Mouse (Mus musculus): ENCODE results near the gene Slc2a3. TPM values are rescaled to one million over a fixed set of nuclear protein-coding genes. Genes with fewer than 3 reads are reported as not detected.
A peak's percentile ranks its signal among the peaks of the same experiment; 100 is the strongest.
"Not testable (repeated sequence)": the region's sequence is repeated elsewhere in the genome, so short reads cannot be mapped to it uniquely, and the experiment has no call there.

Gene Slc2a3
- polyA plus RNA-seq, 1 experiment from 2014 or later = 12.1 TPM

DNA sequence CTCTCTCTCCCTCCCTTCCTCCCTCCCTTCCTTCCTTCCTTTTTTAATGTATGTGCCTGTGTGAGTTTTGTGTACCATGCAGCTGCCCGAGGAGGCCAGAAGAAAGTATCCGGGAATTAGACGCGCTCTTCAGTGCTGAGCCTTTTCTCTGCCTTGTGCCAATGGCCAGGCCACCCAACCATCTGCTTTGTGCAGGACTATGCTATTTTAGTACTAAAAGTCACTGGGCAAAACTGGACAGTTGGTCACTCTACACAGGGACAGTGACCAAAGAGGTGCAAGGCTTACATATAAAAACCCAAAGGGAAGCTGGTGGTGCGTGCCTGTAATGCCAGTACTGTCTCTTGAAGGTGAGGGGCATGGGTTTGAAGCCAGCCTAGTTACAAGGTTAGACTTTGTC lies 33.2 kb downstream of the Slc2a3 start:
- H3K27me3 ChIP-seq (ENCODE audit: control insufficient read depth, insufficient read depth, low read length) = no peaks in the 10 kb centered on the region
- no peak overlapping the region for H3K4me3 ChIP-seq (replicated peaks; ENCODE audit: low read length)
- WGBS = 84% methylated on average over 5 of the region's 5 CpGs
- no peak overlapping the region for H3K4me2 ChIP-seq (ENCODE audit: low read depth, low read length)
- no peak overlapping the region for H3K27ac ChIP-seq (ENCODE audit: low read length)
- no peak for ATAC-seq (ENCODE audit: insufficient read depth, low FRiP score)
- H3K36me3 ChIP-seq (ENCODE audit: control insufficient read depth, insufficient read depth, low read length) = no peaks in the 10 kb centered on the region
- H3K9me3 ChIP-seq (replicated peaks; ENCODE audit: control insufficient read depth, low read length) = no peaks in the 10 kb centered on the region
- peaks cover 2% of the 10 kb centered on the region; the same call in 1 of the 2 replicates for H3K4me1 ChIP-seq (ENCODE audit: control insufficient read depth, insufficient read depth, low read length)
- no peak overlapping the region for H3K9ac ChIP-seq (ENCODE audit: low read length)

DNA sequence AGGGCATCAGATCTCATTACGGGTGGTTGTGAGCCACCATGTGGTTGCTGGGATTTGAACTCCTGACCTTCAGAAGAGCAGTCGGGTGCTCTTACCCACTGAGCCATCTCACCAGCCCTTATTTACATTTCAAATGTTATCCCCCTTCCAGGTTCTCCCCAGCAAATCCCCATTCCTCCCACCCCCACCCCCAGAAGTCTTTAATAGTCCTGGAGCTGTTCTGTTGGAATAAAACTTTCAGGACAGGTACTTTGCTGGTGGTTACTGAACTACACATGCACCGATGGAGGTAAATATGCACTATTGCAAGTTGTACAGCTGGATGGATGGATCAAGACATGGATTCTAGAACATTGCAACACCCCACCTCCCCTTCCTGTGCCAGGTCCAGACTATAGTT lies 34.4 kb downstream of the Slc2a3 start:
- 62% methylated on average over 3 of the region's 3 CpGs for WGBS
- not testable (repeated sequence) for ATAC-seq (ENCODE audit: insufficient read depth, low FRiP score); H3K4me3 ChIP-seq (replicated peaks; ENCODE audit: low read length); H3K4me1 ChIP-seq (ENCODE audit: control insufficient read depth, insufficient read depth, low read length); H3K27me3 ChIP-seq (ENCODE audit: control insufficient read depth, insufficient read depth, low read length); H3K36me3 ChIP-seq (ENCODE audit: control insufficient read depth, insufficient read depth, low read length); H3K9ac ChIP-seq (ENCODE audit: low read length); H3K27ac ChIP-seq (ENCODE audit: low read length); H3K9me3 ChIP-seq (replicated peaks; ENCODE audit: control insufficient read depth, low read length); H3K4me2 ChIP-seq (ENCODE audit: low read depth, low read length)

DNA sequence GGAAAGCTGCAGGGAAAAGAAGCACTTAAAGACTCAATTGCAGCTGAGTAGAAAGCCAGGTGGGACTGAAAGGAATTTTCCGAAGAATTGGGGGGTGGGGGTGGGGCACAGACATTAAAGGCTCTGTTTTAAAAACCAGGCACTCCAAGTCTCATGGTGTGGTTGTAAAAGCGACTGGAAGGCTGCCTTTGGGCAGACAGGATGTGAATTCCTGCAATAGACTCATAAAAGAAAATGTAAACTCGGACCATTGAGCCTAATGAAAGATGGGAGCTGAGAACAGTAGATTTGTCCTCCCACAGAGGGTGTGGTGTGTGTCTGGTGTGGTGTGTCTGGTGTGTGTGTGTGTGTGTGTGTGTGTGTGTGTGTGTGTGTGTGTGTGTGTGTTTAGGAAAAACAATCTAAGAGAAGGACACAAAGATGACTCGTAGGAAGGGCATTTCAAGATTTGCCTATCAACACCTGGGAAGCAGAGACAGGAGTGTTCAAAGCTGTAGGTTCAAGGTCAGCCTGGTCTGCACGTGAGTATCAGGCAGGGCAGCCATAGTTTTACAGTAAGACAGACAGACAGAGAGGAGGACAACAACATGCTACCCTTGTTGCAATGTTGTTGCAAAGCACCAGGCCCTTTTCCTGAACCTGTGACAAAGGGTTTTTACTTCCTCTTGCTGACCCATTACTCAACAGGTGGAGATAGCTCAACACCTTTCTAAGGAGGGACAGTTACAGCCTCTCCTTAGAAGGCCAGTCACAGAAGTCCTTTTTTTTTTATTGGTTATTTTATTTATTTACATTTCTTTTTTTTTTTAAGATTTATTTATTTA lies 35.1 kb downstream of the Slc2a3 start:
- Histone ChIP-seq H3K27me3 (ENCODE audit: control insufficient read depth, insufficient read depth, low read length) (no peaks in the 10 kb centered on the region), H3K4me3 (replicated peaks; ENCODE audit: low read length) (no peak overlapping the region), H3K36me3 (ENCODE audit: control insufficient read depth, insufficient read depth, low read length) (no peaks in the 10 kb centered on the region), H3K9ac (ENCODE audit: low read length) (no peak overlapping the region), H3K4me2 (ENCODE audit: low read depth, low read length) (no peak overlapping the region), H3K27ac (ENCODE audit: low read length) (no peak overlapping the region), H3K9me3 (replicated peaks; ENCODE audit: control insufficient read depth, low read length) (no peaks in the 10 kb centered on the region), H3K4me1 (ENCODE audit: control insufficient read depth, insufficient read depth, low read length) (peaks cover 2% of the 10 kb centered on the region; the same call in 1 of the 2 replicates)
- 22% methylated on average over 5 of the region's 5 CpGs for whole genome bisulfite sequencing
- ATAC-seq (ENCODE audit: insufficient read depth, low FRiP score) = no peak

DNA sequence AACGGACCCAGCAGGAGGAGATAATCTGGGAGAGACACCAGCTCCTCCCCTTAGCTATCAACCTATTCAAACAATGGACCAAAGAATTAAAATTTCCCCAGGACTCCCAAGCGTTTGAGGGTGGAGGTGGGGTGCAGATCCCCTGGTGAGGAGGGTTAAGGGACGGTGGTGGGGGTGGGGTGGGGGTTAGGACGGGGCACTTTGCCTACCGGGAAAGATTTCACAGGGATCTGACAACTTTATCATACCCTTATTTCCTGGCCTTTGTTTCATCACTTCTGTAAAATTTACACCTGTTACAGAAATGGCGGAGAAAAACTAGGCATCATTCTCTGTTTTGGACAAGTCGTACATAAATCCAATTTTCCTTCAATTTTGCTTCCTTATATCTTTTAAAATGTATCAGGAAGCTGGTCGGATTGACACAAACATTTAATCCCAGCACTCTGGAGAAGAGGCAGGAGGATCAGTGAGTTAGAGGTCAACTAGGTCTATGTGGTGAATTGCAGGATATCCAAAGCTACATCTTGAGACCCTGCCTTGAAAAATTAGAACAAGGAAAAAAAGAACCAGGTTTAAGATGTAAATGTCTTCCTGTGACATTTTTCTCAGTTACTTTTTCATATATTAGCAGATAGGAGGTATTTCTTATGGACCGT lies 36.0 kb downstream of the Slc2a3 start:
- 13% methylated on average over 9 of the region's 9 CpGs for WGBS

DNA sequence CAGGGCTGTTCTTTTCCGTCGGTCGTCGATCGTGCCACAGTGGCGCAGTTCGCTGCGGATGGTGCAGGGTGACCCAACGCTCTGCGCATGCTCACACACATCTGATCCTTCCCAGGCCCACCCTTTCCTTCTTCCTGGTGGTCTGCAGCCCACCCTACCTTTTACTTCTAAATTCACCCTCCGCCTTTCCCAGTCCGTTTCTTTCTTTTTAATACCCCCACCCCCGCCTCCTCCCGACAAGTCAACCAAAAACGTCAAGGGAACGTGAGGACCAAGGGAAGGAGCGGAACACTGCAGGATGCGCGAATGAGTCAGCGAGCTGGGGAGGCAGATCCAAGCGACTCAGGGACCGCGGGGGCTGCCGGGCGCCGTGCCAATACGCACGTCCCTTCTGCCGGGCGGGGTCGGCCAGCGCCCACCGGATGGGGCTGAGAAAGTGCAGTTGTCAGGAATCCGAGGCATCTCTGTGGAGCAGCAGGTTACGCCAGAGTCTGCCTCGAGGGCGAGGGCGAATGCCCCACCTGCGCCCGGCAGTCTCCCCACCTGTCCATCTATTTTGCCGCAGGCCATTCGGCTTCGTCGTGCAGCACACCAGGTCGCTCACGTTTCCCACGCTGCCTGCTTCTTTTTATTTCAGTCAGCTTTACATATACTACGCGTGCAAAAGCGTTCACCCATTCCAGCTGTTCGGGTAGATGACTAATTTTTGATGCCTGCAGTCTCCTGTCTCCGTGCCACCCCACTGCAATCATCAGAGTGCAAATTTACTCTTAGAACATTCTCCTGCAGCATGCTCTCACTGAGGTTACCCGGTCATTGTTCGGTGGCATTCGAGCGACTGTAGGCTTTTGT lies 36.8 kb downstream of the Slc2a3 start:
- under 1% methylated on average over 56 of the region's 56 CpGs for WGBS
- H3K4me2 ChIP-seq (ENCODE audit: low read depth, low read length) = peak overlapping the region; percentile 98
- H3K36me3 ChIP-seq (ENCODE audit: control insufficient read depth, insufficient read depth, low read length) = no peaks in the 10 kb centered on the region
- H3K9ac ChIP-seq (ENCODE audit: low read length) = peak overlapping the region; percentile 67
- no peaks in the 10 kb centered on the region for H3K9me3 ChIP-seq (replicated peaks; ENCODE audit: control insufficient read depth, low read length)
- no peaks in the 10 kb centered on the region for H3K27me3 ChIP-seq (ENCODE audit: control insufficient read depth, insufficient read depth, low read length)
- H3K4me1 ChIP-seq (ENCODE audit: control insufficient read depth, insufficient read depth, low read length) = peaks cover 2% of the 10 kb centered on the region; the same call in 1 of the 2 replicates
- no peak overlapping the region for H3K27ac ChIP-seq (ENCODE audit: low read length)
- H3K4me3 ChIP-seq (replicated peaks; ENCODE audit: low read length) = peak overlapping the region; percentile 50
- ATAC-seq (ENCODE audit: insufficient read depth, low FRiP score) = peak; percentile 71; the same call in 1 of the 2 replicates

More for the DNA sequence above, 36.0 kb downstream of the Slc2a3 start:
- Histone ChIP-seq H3K27me3 (ENCODE audit: control insufficient read depth, insufficient read depth, low read length) (no peaks in the 10 kb centered on the region), H3K27ac (ENCODE audit: low read length) (no peak overlapping the region), H3K9ac (ENCODE audit: low read length) (0 out of 2 replicates have a peak overlapping the region, but pooled peaks have one; percentile 67), H3K9me3 (replicated peaks; ENCODE audit: control insufficient read depth, low read length) (no peaks in the 10 kb centered on the region), H3K36me3 (ENCODE audit: control insufficient read depth, insufficient read depth, low read length) (no peaks in the 10 kb centered on the region), H3K4me1 (ENCODE audit: control insufficient read depth, insufficient read depth, low read length) (peaks cover 2% of the 10 kb centered on the region; the same call in 1 of the 2 replicates), H3K4me3 (replicated peaks; ENCODE audit: low read length) (peak overlapping the region; percentile 50), H3K4me2 (ENCODE audit: low read depth, low read length) (peak overlapping the region; percentile 98)
- no peak for ATAC-seq (ENCODE audit: insufficient read depth, low FRiP score)

DNA sequence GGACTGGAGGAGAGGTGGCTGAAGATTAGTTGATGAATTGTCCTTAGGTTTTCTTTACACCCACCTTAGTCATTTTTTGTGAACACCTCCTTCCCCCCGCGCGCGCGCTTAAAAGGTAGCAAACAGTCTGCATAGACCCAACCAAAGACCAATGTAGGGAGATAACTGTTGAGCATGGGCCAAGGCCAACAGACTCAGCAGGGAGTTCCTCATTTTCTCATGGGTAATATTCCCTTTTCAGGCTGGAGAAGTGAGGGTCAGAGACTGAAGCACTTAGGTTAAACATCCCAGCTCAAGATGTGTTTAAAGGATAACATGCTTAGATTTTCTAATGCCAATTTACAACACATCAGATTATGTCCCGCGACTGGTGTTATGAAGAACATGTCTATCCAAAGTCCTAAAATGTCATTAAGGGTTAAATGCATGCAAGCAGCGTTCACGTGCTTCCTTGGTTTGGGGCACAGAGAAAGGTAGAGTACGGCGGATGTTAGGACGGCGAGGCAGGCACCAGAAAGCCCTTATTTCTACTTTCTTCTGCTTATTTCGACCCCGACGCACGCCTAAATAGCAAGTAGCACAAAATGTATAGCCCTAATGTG lies 37.5 kb downstream of the Slc2a3 start:
- H3K9ac ChIP-seq (ENCODE audit: low read length) = 0 out of 2 replicates have a peak overlapping the region, but pooled peaks have one; percentile 9
- peaks cover 2% of the 10 kb centered on the region; the same call in 1 of the 2 replicates for H3K4me1 ChIP-seq (ENCODE audit: control insufficient read depth, insufficient read depth, low read length)
- WGBS = 32% methylated on average over 17 of the region's 17 CpGs
- H3K4me2 ChIP-seq (ENCODE audit: low read depth, low read length) = peak overlapping the region; percentile 98
- H3K36me3 ChIP-seq (ENCODE audit: control insufficient read depth, insufficient read depth, low read length) = no peaks in the 10 kb centered on the region
- no peaks in the 10 kb centered on the region for H3K27me3 ChIP-seq (ENCODE audit: control insufficient read depth, insufficient read depth, low read length)
- H3K4me3 ChIP-seq (replicated peaks; ENCODE audit: low read length) = peak overlapping the region; percentile 50
- H3K9me3 ChIP-seq (replicated peaks; ENCODE audit: control insufficient read depth, low read length) = no peaks in the 10 kb centered on the region
- no peak for ATAC-seq (ENCODE audit: insufficient read depth, low FRiP score)
- no peak overlapping the region for H3K27ac ChIP-seq (ENCODE audit: low read length)

DNA sequence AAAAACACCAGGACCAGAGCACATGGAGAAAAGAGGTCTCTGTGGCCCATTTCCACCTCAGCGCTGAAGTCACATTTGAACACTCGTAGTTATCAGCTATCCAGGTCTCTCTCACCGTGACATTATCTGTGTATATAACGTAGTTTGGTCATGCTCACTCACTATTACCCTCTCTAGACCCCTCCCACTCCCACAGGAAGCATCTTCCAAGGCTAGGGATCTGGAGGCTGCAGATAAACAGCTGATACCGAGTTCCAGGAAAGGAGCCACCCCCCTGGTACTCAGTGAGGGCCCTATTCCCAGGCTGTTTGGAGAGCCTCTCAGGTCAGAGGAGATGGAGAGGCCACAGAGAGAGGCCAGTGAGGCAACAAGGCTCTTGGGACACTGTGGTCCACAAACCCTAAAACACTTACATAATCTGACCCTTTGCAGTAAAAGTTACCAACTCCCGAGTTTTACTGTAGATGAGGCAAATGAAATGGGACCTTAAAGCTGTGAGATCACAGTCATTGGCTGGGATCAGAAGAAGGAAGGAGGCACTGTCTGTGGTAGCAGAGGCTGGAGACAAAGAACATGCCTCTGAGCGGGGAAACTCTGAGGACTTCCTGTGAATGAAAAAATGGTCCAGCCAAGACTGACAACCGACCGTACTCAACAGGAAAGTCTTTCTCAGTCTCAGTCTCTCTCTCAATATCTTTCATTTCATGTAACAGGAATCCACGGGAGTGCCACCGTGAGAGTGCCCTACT lies 38.3 kb downstream of the Slc2a3 start:
- ATAC-seq (ENCODE audit: insufficient read depth, low FRiP score) = no peak
- Histone ChIP-seq H3K27ac (ENCODE audit: low read length) (no peak overlapping the region), H3K36me3 (ENCODE audit: control insufficient read depth, insufficient read depth, low read length) (no peaks in the 10 kb centered on the region), H3K4me2 (ENCODE audit: low read depth, low read length) (no peak overlapping the region), H3K4me1 (ENCODE audit: control insufficient read depth, insufficient read depth, low read length) (peaks cover 2% of the 10 kb centered on the region; the same call in 1 of the 2 replicates), H3K27me3 (ENCODE audit: control insufficient read depth, insufficient read depth, low read length) (no peaks in the 10 kb centered on the region), H3K4me3 (replicated peaks; ENCODE audit: low read length) (no peak overlapping the region), H3K9me3 (replicated peaks; ENCODE audit: control insufficient read depth, low read length) (no peaks in the 10 kb centered on the region), H3K9ac (ENCODE audit: low read length) (no peak overlapping the region)
- 69% methylated on average over 11 of the region's 11 CpGs for whole genome bisulfite sequencing

DNA sequence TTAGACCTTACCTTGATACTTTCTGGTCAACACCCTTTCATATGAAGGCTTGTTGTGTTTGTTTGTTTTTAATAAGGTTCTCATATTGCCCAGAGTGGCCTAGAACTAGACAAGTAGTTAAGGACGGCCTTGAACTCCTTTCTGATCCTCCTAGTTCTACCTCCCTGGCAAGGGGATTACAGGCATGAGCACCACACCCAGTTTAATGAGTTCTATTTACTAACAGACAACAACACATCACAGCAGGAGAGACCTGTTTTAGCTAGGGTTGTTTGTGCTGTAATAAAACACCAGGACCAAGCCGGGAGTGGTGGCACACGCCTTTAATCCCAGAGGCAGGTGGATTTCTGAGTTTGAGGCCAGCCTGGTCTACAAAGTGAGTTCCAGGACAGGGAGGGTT lies 39.0 kb downstream of the Slc2a3 start:
- no peak for ATAC-seq (ENCODE audit: insufficient read depth, low FRiP score)
- 88% methylated on average over 3 of the region's 3 CpGs for WGBS
- no peaks in the 10 kb centered on the region for H3K27me3 ChIP-seq (ENCODE audit: control insufficient read depth, insufficient read depth, low read length)
- H3K9me3 ChIP-seq (replicated peaks; ENCODE audit: control insufficient read depth, low read length) = no peaks in the 10 kb centered on the region
- H3K4me3 ChIP-seq (replicated peaks; ENCODE audit: low read length) = no peak overlapping the region
- H3K9ac ChIP-seq (ENCODE audit: low read length) = no peak overlapping the region
- no peak overlapping the region for H3K4me2 ChIP-seq (ENCODE audit: low read depth, low read length)
- no peaks in the 10 kb centered on the region for H3K36me3 ChIP-seq (ENCODE audit: control insufficient read depth, insufficient read depth, low read length)
- H3K27ac ChIP-seq (ENCODE audit: low read length) = no peak overlapping the region
- peaks cover 2% of the 10 kb centered on the region; the same call in 1 of the 2 replicates for H3K4me1 ChIP-seq (ENCODE audit: control insufficient read depth, insufficient read depth, low read length)

All from stomach, embryonic 16.5 days (tissue).